Mouse (Mus musculus) left cerebral cortex, postnatal 10 days (tissue): ENCODE measurements around the gene Sec61b. TPM values are rescaled to one million over a fixed set of nuclear protein-coding genes. Genes with fewer than 3 reads are reported as not detected.

ENCODE experiments used
- total RNA-seq, 2 experiments: library from RNA; stranded (reverse); gene quantifications; 2 replicates each; pipeline ENCODE4 v1.2.3; 2021

The Sec61b gene
- total RNA-seq, 2 experiments from 2014 or later = 60.1 to 66.0 TPM

Other genes starting within 250 kb of the Sec61b start
- 10 to 100 TPM; 22.1 to 23.2 TPM for gene Tgfbr1, start 121.4 kb upstream of the Sec61b start, total RNA-seq
- 100 to 1,000 TPM; 166 to 168 TPM for gene Alg2, start 325 bp upstream of the Sec61b start, total RNA-seq